Mouse (Mus musculus) thymus, adult 18-20 months (tissue): ENCODE results near the gene Pitpnm2.

Source experiments
- DNase-seq, 2 experiments: peaks; one replicate each; pipeline ENCODE4 v3.0.0; 2022; ENCODE audit warnings: mixed read lengths in 2 of 2

Gene Pitpnm2

DNA sequence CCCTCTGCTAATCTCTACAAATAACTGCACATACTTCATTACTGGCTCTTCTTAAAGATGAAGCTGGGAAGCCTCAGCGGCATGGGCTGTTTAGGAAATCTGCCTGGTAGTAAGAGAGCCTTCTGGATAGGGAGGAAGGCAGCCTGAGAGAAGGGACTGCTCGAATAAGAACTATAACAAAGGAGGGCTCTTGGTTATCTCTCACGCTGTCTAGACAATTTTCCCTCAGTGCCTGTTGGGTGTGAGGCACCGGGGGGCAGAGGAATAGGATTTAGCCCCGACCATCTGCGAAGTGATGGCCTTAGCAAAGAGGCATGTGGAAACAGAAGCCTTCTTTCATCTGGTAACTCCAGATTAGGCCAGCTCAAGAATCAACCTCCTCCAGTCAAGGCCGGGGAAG lies 2.3 kb downstream of the Pitpnm2 start:
- no peak for DNase-seq

DNA sequence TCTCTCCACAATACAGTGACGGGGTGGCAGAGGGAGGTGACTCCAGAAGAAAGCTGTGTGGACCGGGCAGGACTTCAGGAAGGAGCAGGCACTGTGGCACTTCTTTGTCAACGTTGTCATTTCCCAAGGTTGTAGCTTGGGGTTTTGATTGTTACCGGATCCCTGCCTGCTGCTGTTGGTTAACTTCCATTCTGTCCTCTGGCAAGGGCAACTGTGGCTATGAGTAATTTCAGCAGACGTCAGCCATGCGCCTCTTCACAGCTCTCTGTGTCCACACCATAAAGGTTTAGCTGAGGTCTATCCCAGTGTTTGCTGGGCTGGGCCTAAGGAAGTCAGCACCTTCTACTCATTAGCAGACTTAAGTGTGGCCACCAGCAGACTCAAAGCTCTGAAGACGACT lies 4.7 kb downstream of the Pitpnm2 start:
- no peak for DNase-seq

DNA sequence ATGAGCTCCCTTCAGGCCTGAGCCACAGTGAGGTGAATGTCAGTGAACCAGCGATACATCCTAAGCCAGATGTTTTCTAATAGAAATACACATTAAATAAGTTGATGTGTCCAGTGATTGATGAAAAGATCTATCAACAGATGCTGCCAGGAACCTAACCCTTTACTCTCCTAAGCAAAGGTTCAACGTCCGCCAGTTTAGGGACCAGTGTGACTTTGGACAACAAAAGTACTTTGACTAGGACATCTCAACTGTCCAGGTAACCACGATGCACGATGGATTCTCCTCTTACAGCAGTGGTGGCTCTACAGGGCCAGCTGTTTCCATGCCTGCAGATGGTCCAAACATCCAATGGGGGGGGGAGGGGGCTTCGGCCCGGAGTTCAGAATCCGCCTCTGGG lies 5.1 kb downstream of the Pitpnm2 start:
- DNase-seq, result no peak

DNA sequence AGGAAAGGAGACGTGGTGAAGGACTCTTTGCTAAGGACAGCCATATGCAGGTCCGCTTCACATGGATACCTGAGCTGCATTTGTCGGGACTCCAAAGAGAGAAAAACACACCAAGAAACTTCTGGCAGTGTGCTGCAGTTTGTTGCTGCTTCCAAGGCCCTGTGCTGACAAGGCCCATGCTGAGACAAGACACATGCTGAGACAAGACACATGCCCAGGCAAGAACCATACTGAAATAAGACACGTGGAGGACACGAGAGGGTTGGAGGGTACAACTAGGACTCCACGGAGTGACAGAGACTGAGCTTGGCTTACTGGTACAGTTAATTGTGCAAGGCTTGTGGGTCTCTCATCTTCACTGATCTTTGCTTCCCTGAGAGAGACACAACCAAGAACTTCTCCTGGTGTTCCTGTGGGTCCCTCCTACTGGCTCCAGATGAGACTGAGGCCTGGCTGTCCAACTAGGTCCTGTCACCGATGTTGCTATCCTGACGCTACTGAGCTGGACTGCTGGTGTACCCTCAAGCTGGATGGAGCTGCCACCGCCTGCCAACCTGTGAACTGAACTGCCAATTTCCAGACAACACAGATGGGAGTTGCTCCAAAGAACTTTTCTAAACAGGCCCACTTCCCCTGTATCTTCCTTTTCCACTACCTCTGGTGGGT lies 6.2 kb downstream of the Pitpnm2 start:
- no peak for DNase-seq

DNA sequence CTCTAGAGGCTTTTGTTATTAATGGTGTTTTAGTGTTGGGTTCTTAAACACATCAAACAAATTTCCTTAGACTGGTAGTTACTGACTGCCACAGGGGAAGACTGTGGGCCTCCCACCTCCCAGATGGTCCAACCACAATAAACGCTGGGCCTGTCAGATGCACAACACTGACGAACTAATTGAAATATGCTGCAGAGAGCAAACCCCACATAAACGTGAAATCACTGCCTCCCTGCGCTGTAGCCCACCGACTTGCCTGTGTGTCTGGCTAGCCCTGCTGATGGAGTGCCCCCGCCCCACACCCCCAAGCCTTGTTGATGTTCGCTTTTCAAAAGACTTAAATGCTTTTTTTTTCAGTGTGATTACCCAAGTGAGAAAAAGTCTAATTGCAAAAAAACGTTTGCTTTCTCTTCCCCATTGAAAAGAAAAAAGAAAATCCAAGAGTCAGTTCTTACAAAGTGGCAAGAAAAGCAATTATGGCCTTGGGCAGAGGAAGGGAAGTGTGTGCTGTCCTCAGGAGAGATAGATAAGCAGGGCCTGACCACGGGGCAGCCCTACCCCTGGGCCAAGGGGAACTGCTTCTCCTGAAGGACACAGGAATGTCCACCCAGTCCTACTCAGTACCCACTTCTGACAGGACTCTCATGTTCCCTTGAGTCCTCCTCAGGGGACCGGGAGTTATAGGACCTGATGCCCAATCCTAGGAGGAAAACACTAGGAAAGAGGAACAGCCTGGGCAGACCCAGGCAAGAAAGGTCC lies 7.7 kb downstream of the Pitpnm2 start:
- DNase-seq, result no peak

DNA sequence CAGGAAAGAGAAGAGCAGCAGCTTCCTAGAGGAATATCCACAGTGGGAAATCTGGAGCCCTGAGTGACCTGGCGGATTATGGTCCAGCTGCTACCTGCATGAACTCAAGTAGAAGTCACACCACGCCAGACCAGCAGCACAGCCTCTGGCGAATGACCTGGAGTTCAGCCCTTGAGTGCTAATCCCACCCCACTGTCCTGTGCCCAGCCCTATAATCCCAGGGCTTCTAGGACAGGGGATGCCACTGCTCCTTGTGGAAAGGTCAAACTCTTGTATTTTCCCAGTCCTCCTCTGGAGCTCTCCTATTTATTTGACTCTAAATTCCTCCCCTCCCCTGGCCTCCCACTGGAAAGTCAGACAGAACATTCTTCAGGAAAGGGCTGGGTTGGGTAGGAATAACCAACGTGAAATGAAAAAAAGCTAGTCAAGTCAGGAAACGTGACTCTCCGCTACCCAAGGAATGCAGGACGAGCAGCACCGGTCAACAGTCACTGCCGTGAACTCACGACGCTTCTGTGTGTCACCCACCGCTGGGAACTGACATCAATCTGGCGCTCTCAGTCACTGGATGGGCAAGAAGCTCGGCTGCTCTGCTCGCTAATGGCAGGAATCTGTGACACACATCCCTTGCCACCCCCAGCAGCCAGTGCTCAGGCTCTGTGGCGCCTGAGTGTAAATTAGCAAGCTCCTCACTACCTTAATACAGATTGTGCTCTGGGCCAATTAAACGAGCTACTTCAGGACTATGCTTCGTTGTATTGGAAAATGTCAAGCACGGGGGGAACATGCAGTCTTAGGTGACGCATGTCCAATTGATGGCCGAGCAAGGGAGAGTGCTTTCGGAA lies 8.5 kb downstream of the Pitpnm2 start:
- no peak for DNase-seq

DNA sequence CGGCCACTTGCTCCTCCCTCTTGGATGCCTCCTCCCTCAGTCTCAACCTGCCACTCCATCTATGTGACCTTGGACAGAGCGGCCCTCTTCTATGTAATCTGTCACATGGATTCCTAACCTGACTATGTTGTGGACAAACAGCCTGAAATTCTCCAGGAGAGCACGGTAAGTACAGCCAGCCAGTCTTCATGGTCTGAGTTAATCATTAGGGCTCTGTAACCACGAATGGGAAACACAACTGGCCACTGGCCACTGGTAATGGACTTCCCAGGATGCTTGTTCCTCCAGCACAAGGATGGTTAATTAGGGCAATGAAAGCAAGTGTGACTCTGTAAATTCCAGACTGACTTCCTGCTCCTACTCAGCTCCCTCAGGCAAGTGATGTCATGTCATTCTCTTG lies 13.4 kb downstream of the Pitpnm2 start:
- no peak for DNase-seq

DNA sequence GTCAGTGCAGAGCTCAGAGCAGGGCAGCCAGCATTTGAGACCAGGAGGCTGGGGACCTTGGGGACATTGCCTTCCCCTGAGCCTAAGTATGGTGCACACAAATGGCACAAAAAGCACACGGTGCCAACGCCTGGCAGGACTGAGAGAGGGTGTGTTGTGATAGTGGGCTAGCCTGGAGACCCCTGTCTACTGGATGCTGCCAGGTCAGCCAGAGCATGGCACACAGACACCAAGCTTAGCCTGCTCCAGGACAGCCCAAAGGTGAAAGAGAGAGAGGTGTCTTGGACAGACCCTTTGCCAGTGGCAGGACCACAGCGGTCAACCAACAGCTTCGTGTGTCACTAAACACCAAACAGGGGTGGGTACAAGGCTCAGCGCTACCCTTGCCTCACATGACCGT lies 14.8 kb downstream of the Pitpnm2 start:
- DNase-seq, result no peak

DNA sequence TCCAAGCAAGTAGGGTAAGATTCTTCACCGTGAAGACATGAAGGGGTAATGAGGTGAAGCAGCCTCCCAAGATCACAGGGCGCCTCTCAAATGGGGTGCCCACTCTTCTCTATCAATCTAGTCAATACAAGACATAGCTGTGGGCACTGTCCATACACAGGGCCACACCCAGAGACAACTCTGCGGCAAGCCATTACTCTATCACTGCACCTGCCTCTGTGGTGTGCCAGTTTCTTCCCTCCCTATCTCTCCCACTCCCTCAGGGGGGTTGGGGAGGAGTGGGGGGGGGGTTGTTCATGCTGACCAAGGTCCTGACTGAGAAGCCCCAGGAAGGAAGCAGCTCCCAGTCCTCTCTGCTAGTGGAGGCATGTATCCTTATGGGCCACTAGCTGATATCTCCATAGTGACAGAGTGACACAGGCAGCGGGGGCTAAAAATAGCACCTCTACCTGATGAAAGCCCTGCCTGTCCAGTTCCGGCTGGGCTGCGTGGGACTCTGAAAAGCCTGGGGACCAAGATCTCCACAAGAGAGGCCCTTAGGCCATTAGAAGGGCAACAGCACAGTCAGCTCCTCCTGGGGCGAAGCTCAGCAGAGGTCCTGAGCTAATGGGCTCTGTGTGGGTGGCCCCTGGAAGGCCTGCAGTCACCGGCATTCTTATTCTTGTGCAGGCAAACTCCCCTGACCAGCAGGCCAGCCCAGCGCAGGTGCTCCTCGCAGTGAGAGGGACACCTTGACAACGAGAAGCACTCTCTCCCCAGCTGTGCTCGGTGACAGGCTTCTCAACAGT lies 15.5 kb downstream of the Pitpnm2 start:
- DNase-seq, result no peak

DNA sequence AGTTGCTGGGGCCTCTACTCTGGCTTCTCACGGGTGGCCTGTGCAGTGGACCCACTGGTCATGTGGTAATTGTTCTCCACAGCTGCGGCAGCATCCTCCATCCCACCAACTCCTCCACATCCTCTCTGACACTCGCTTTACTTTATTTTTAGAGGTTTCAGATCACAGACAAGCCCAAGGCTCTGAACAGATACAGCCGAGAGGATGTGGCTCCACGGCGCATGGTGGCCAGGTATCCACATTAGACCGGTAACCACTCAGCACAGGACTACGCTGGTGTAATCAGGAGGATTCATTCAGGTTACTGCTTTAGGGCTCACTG lies 16.5 kb downstream of the Pitpnm2 start:
- DNase-seq, result peak in 1 of 2 experiments; percentile 57

DNA sequence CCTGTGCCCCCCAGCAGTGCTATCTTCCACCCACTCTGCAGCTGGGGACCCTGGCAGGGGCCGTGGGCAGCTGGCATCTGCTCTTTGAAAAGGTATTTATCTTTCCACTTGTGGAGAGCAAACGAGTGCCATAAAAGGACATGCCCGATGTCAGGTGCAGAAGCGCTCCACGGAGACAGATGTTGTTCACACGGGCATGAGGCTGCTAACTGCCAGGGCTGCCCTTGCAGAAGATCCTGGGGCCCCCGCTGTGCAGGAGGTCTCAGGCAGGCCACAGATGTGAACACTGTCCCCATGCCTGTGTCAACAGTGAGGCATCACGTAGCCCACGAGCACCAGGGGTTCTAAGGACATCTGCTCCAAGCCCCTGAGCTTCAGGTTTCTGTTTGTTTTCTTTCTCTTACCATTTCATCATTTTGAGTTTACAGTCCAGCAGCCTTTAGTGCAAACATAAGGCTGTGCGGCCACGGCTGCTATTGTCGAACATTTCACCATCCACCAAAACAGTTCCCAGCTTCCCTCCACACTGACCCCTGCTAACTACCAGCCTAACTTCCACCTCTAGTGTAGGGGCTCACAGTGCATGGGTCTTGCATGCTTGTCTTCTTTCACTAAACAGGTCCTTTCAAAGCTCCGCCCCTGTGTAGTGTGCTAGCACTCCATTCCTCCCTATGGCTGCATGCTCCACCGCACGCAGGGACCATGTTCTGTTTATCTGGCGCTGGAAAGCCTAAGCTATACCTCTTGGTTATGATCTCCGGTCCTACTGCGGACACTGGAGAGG lies 17.0 kb downstream of the Pitpnm2 start:
- peak; percentile 89 to 94 for DNase-seq

DNA sequence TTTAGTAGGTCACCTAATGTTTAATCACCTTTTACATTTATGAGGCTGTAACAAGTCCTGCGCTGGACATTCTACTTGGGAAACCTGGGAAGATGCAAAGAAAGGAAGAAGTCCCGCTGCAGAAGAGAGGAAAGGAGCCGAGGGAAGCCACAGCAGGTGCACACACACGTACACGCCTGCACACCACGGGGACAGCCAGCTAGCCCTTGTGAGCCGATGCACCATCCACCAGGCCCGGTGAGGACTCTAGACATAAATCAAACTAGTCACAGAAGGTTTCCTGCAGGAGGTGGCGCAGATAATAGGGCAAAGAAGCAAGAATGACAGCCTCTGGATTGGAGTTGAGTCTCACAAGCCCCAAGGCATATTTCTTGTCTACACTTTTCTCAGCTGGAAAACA lies 19.1 kb downstream of the Pitpnm2 start:
- DNase-seq, result no peak

DNA sequence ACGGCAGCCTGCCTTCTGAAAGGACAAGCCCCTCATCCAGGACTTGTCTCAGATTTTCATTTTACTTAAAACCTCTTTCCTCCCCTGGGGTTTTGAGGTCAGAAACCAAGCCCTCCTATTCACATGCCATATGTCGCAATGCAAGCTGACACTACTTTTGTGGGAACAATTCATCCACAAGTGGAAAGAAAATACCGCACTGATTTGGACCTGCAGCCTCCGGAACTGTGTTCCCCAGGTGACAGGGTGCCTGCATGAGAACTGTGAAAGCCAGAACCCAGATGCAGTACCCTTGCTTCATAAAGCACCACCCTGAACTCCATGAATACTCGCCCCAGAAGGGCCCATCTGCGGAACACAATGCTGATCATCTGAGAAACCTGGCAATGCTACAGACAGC lies 22.4 kb downstream of the Pitpnm2 start:
- DNase-seq, result no peak

DNA sequence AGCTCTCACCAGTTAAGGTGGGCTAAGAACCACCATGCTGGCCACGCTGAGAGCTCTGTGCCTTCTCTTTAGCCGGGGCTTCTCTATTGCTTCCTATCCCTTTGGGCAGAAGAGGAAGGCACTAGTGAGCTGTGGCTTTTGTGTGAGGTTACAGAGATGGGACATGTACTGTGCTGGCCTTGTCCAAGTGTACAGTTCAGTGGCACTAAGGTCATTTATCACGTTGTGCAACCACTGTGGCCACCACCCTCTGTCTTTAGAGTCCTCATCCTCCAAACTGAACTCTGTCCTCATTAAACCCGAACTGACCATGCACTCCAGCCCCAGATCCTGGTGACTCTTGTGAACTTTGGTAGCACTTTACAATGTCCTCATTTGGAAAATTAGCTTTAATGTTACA lies 23.1 kb downstream of the Pitpnm2 start:
- no peak for DNase-seq

DNA sequence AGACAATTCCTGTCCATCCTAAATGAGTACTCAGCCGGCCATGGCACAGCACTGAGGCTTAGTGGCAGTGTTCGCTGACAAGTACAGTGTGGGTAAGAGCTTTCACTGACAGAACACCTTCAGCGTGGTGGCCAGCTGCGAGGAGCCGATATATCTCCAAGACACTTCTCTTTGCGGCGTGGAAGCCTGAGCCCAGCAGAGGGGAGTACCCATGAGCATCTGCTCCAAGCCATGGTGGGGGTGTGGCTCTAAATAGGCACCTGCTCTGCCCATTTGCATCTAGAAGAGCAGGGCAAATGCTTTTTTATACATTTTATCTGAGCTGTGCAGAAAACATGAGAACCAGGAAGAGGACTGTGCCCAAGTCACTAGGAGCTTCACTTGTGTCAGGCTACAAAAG lies 23.7 kb downstream of the Pitpnm2 start:
- DNase-seq, result no peak

DNA sequence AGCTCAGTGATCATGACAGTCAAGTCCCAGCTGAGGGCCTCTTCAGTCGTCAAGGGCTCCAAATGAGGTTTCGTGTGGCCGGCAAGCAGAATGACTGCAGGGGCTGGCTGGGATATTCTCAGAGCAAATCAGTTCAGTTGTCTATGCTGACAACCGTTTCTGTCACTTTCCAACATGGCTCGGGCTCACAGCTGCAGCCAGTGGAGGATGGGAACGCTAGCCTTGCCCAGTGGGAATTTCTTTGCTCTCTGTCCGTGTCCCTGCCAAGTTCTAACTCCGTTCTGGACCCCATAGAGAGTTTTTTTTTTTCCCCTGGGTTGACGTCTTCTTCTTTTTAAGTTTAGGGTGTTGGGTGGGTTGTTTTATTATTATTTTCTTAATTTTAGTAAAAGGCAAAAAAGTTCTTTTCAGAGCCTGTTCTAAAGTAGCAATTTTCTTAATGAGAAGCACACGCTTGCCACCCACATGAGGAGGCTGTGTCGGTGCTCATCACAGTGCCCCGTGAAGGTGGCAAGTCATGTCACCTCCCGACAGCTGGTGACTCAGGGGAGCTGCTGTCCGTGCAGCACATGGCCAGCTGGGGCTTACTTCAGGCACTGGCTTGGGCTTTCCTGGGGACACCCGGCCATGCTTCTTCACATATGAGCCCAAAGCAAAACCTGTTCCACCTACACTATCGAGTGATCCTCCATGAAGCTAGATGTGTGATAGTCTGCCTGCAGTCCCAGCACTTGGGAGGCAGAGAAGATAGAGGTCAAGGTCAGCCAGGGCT lies 25.1 kb downstream of the Pitpnm2 start:
- DNase-seq, result no peak

DNA sequence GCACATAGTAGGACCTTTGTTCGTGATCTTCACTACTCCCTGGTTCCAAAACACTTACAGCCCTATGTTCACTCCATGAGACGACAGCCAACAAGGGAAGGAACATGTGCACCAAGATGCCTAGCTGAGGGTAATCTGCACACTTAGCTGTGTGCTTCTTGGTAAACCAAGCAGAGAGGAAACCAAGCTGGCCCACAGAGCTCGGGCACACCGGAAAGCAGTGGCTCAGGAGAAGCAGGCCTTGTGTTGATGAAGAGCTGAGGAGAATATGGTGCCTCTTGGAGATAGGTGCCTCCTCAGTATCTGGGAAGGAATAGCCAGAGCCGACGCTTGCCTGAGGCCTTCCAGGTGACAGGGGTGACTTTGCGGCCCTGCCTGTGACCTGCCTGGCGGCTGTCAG lies 26.0 kb downstream of the Pitpnm2 start:
- DNase-seq, result no peak

DNA sequence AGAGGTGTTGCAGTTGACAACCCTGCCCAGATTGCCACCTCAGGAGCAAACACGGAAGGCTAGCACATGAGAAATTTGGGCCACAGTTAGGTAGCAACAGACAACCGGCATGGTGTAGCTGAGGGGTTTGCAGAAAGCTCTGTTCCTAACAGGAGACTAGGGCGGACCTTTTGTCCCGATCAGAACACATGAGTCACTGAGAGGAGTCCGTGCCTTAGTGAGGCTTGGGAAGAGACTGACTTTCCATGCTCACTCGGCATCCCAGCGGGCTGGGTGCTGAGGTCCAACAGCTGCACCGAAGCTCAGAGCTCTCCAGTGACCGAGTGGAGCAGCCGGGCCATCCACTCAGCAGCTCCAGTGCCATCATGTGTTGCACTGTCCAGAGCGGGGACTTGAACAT lies 26.9 kb downstream of the Pitpnm2 start:
- DNase-seq, result no peak

DNA sequence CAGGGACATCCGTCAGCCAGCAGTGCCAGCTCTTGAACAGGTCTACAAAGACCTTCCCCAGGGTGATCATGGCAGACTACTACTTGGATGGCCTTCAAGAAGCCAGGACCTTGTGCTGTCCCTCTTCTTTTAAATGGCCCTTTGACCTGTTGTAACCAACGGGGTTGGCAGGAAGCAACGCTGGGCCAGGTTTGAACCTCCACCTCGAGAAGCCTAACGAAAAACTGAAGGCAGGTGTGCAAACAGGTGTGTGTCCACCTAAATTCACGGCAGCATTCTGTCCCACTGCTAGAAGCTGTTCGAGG lies 27.9 kb downstream of the Pitpnm2 start:
- no peak for DNase-seq

DNA sequence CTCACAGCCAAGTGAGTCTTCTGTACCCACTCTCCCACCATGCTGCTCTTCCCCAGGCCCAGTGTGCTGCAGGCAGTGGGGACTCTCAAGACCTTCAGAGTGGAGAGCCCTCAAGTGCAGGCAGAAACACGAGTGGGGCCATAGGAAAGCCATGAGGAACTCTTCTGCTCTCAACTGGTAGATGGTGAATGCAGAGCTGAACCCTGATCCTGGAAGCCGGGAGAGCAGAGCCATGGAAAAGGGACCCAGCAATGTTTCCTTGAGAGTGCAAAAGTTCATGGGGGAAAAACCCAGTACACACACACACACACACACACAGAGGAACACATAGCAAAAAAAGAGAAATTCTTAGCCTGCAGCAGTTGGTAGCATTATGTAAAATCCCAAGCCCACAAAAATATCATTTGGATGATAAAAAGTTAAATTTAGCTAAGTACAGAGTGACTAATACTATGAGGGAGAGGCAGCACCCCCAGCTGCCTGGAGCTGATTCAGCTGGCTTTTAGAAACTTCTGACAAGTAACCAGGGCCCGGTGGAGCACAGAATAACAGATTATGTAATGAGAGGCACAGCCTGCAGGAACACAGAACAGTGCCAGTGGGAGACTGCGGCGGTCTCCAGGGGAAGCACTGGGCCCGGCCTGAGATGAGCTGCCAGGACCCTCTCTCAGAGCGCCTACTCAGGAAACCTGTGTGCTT lies 28.4 kb downstream of the Pitpnm2 start:
- no peak for DNase-seq

DNA sequence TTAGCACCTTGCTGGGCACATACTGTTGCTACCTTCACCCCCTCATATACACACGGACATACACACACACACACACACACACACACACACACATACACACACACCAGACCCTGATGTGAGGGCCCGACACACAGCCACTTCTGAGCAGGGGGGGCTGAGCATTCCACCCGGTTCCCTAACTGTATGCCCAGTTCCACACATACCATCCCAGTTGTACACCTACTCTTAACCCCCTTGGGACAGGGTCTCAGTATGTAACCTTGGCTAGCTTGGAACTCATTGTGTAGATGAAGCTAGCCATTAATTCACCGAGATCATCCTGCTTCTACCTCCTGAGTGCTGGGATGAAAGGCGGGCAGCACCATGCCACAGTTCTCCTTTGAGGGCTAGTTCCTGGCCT lies 29.0 kb downstream of the Pitpnm2 start:
- no peak for DNase-seq
